Mouse (Mus musculus) E14TG2a.4 (cell line): ENCODE data around the gene Polg.

Experiments used
- CTCF ChIP-seq: conservative IDR thresholded peaks from 2 replicates; pipeline ENCODE4 v1.5.1; 2014; ENCODE audit warnings: low read length
- POU5F1 ChIP-seq: IDR thresholded peaks from 2 replicates; pipeline ENCODE4 v1.6.1; 2014; ENCODE audit warnings: low read length, borderline replicate concordance

DNA sequence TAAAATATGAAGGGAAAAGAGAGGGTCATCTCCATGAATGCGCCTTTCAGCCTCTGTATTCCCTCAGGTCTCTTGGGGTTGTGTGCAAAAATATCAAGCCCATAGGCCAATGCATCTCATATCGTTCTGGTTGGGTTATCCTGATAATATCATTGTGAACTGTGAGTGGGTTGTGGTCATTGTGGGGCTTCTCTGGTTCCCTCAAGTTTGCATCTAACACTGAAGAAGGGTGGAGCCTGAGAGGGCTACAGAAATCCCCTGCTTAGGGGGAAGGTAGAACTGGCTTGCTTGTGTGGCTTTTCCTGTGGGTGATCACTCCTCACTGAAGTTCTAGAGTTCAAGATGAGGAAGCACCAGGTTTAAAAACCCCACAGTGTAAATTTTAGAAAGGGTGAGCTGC lies 47.3 kb upstream of the Polg start:
- TF ChIP-seq CTCF = no peak
- no peak for TF ChIP-seq POU5F1
